In the genomic region with DNA sequence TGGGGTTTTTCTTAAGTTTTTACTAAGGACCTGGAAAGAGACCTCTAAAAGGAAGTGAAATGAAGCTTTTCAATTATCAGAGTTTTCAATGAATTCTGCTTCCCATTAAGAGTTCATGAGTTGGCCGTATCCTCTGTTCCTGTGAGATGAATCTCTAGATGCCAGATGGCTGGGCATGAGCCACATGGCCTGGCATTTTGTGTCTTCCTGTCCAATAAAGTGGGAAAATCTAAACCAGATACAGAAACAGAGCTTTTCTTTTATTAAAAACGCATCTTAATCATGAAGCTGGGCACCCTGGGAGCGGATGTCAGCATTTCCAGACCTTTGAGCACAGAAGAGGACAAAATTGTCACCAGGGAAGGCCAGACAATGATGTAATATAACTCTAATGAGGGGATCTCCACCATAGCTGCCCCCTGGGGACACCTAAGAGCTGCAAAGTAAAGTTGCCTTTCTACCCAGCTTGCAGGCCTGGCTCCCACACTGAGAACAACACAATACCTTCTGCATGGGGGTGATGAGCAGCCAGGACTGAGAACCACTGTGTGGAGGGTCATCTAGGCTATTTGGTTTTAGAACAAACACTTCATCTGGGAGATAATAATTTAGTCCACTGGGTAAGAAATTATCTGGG, we compare ENCODE assay signal across 19 mouse cellular contexts.
DNase-seq lines count a peak whose midpoint lies in the region; ATAC-seq and TF ChIP-seq lines count a peak whose summit lies in the region.
"Had no signal": no experiment of that assay in that cellular context is flagged by ENCODE, and none has a peak within 500 bp of the region (broad histone marks: within the 10 kb centered on the region; RNA-seq: fewer than 3 reads in every experiment).

No protein-coding gene starts in this region.

- no peaks in the 10 kb centered on the region for H3K9me3 ChIP-seq in limb, embryonic 13.5 days
- H3K9me3 ChIP-seq: limb, embryonic 15.5 days had no signal

- H3K4me2 ChIP-seq in limb, embryonic 13.5 days (replicated peaks), result no peak overlapping the region
- H3K4me2 ChIP-seq: limb, embryonic 15.5 days; midbrain, embryonic 11.5 days had no signal

- WGBS in limb, embryonic 13.5 days, result 39% methylated on average over 3 of the region's 3 CpGs

- no peak overlapping the region for H3K27ac ChIP-seq in left cerebral cortex, adult 2 months
- peak overlapping the region; percentile 17; the same call in 1 of the 2 replicates for H3K27ac ChIP-seq in limb, embryonic 13.5 days

- peaks cover 34% of the 10 kb centered on the region for H3K4me1 ChIP-seq in limb, embryonic 13.5 days

- no peaks in the 10 kb centered on the region for H3K27me3 ChIP-seq in limb, embryonic 13.5 days
- H3K27me3 ChIP-seq: limb, embryonic 15.5 days had no signal

- no peak overlapping the region for H3K4me3 ChIP-seq in left cerebral cortex, adult 2 months
- no peak overlapping the region for H3K4me3 ChIP-seq in limb, embryonic 13.5 days
- H3K4me3 ChIP-seq: limb, embryonic 15.5 days had no signal

- no peak for ATAC-seq in limb, embryonic 13.5 days (ENCODE audit: low FRiP score, low read depth)
- ATAC-seq: CD4-positive, CD25-positive, alpha-beta regulatory T cell, adult 4 months; forebrain, postnatal 0 days; hindbrain, embryonic 16.5 days had no signal

- H3K36me3 ChIP-seq in limb, embryonic 13.5 days, result no peaks in the 10 kb centered on the region
- H3K36me3 ChIP-seq: limb, embryonic 15.5 days had no signal

- intact Hi-C loops in left cerebral cortex, postnatal 4 days (cut with DNase I), result no loop called here
- intact Hi-C loops in left cerebral cortex, adult 2 months (cut with DNase I), result no loop called here
- intact Hi-C loops in left cerebral cortex, postnatal 25 days (cut with DNase I), result no loop called here

- no peak for TF ChIP-seq CTCF in left cerebral cortex, adult 2 months (IDR thresholded peaks at IDR 0.05)

- H3K9ac ChIP-seq in limb, embryonic 13.5 days, result no peak overlapping the region
- H3K9ac ChIP-seq: forebrain, postnatal 0 days; limb, embryonic 15.5 days had no signal

- DNase-seq in left cerebral cortex, postnatal 4 days, result peak; percentile 35
- no peak for DNase-seq in left cerebral cortex, adult 2 months (ENCODE audit: extremely low spot score in 1 of 2, low spot score in 2 of 2)
- DNase-seq in cerebellum, adult 11-12 months, result peak; percentile 55
- peak; percentile 62 to 77 for DNase-seq in cerebellum, postnatal 14 days
- no peak for DNase-seq in left cerebral cortex, postnatal 25 days (ENCODE audit: low spot score in 2 of 2)
- no peak for DNase-seq in heart, adult 8-10 months (ENCODE audit: low spot score)
- DNase-seq: forebrain, postnatal 0 days; gastrocnemius, postnatal 10 days; heart, postnatal 14 days; kidney, adult 8-10 months; lung, adult 18-20 months; right cerebral cortex, adult 18-20 months; spleen, adult 18-20 months; thymus, postnatal 14 days had no signal

Comparison
In these comparisons a context has a peak if more than half of its experiments do, and no peak if none do; other contexts are left out.
1. DNase-seq: peak in left cerebral cortex, postnatal 4 days (single experiment), cerebellum, adult 11-12 months (single experiment) and cerebellum, postnatal 14 days (2 of 2); none in left cerebral cortex, adult 2 months (0 of 2), left cerebral cortex, postnatal 25 days (0 of 2) and heart, adult 8-10 months (single experiment).